Mouse (Mus musculus) thymus, postnatal 10 days (tissue): Measurements from ENCODE around the gene Arfip2.

Source experiments
- DNase-seq, 2 experiments: peaks; one replicate each; pipeline ENCODE4 v3.0.0; 2021; ENCODE audit warnings: low spot score in 2 of 2

The Arfip2 gene

GRCm38 (mm10) chr7:105614400-105614799, 25.8 kb downstream of the Arfip2 start:
- no peak for DNase-seq

- DNase-seq = no peak
These were observed 28.4 kb downstream of the Arfip2 start for GRCm38 (mm10) chr7:105611767-105612166.

GRCm38 (mm10) chr7:105608467-105608866, 31.7 kb downstream of the Arfip2 start:
- no peak for DNase-seq

- peak in 1 of 2 experiments; percentile 40 for DNase-seq
These were observed 37.2 kb downstream of the Arfip2 start for GRCm38 (mm10) chr7:105602860-105603623.

- no peak for DNase-seq
These were observed 50.1 kb downstream of the Arfip2 start for GRCm38 (mm10) chr7:105590097-105590496.

- no peak for DNase-seq
These were observed 51.8 kb downstream of the Arfip2 start for GRCm38 (mm10) chr7:105588325-105588912.
